Mouse (Mus musculus): ENCODE results near the gene Zbtb46.

DNA sequence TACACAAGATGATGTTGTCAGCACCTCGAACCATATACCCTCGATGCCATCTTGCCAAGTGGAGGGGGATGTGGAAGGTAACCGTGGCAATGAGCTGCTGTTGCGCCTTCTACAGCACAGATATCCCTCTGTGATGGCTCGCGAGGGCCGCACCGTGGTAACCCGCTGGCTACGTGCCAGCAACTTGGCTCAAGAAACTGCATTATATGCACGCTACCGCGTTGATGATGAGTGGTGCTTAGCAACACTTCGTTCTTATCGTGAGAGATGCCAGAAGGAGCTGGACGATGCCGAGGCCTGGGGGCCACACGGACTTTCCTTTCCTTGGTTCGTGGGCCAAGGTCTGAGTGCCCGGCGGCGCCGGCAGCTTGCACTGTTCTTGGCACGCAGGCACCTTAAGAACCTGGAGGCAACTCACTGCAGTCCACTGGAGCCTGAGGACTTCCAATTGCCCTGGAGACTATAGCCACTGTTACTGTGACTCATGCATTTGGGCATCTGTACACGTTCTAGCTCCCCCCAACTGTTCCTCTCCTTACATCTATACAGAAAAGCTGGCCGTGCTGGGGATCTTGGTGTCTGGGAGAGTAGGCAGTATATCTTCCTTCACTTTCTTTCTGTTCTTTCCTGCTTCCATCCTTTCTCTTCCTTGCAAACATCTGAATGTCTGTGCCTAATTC, 35.2 kb upstream of the Zbtb46 start:
- TF ChIP-seq POLR2A (IDR thresholded peaks at IDR 0.05; ENCODE audit: insufficient read depth, low read length) (no peak), CTCF (IDR thresholded peaks at IDR 0.05; ENCODE audit: low read depth, low read length) (no peak), EP300 (IDR thresholded peaks at IDR 0.05; ENCODE audit: insufficient read depth, low read depth, low read length) (no peak)

All from ES-Bruce4 (cell line).